Mouse (Mus musculus) CH12F3 (cell line): ENCODE data around the gene Slc4a3.

Source experiments
- in situ Hi-C: fragments of 300-500 bp; cut with MboI; formaldehyde crosslinking; loops from 2 replicates; pipeline ENCODE4 v1.14.3; 2020; ENCODE audit warnings: low sequenced_read_pairs

The Slc4a3 gene

DNA sequence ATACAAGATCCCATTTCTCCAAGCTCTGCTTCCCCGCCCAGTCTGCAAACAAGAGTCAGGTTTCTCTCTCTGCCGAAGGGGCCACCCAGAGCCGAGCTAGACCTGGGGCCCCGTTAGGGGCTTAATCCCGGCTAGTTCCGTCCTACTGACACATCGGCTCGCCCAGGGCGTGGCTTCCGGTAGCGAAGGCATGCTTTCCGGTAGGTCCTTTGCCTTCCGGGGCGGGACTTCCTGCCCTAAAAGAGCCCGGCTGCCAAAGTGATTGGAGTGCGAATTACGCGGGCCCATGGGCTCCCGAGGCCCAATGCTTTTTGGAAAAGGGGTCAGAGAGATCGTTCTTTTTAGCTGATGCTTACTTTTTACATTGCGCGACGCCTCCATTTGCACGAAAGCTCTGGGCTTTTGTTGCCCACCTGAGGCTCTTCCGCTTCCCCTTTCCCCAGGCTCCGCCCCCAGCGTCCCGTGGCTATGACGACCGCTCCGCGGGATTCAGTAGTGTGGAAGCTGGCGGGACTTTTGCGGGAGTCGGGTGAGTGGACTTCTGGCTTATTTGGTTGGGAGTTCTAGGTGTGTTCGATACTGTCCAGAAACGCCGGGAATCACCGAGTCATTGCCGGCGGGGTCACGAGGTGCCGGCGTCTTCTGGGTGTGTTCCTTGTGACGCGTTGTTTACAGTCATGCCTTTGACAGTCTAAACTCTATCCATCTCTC, 24.6 kb upstream of the Slc4a3 start, which contains the start of gene Stk11ip:
Gene Stk11ip (plus strand): TSS at position 209 of the 711 bp plus-strand sequence.
- in situ Hi-C loops, result no loop called here

DNA sequence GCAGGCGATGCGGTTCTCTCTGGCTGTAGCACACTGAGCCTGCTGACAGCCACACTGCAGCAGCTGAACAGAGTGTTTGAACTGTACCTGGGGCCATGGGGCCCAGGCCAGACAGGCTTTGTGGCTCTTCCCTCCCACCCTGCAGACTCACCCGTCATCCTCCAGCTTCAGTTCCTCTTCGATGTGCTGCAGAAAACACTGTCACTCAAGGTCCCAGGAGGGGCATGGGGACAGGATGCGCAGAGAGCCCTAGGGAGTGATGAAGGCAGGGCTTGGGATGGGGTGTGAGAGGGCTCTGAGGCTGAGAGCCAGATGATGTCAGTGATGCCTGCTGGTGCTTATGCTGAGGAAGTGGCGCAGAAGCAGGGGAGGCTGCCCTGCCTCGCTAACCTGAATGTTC, 21.4 kb upstream of the Slc4a3 start:
- in situ Hi-C loops, result no loop called here

DNA sequence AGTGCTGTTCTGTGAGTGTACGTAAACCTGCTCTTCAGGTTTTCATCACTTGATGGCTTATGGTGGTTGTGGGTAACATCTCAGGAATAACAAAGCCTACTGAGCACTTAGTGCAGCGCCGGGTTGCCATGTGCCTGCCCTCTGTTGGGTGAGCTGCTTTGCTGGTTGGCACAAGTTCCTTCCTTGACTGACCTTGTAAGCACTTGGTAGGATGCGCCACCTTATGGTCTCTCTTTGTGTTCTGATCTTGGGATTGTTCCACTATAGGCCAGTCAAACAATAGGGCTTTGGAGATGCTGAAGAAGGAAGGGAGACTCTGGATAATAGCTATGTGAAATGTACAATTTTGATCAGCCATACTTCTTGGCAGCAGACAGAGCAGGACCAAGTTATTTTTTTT, 15.5 kb upstream of the Slc4a3 start:
- in situ Hi-C loops, result no loop called here

DNA sequence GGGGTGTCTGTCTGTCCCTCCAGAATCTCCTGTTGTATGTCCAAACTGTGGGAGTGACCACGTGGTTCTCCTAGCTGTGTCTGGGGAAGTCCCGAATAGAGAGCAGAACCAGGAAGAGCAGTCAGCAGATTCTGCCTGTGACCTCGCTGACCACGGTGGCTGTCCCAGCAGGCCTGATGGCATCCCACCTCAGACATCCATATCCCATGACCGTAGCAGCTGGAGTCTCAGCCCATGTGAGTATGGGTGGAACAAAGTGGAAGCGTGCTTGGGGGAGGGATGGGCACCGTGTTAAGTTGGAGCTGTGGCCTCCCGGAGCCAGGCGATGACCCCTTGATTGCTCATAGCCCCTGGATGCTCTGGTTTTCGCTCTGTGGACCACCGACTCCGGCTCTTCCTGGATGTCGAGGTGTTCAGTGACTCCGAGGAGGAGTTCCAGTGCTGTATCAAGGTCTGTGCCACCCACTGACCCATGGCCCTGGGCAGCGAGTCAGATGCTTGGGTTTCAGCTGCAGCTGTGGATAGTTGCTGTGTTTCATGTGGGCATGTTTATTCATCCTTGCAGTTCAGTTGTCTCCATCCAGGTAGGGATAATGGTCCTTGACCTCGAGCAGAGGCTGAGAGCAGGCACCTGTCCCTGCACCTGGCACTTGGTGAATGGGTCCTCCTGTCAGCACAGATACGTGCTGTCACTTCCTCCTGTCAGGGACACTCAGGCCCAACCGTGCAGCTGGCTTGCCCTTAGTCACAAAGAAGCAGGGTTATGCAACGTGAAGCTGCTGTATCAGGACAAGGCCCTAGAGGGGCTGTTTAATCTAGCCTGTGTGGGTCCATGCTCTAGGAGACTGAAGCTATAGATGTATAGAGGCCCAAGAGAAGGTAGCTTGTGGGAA, 13.5 kb upstream of the Slc4a3 start:
- in situ Hi-C loops, result no loop called here

DNA sequence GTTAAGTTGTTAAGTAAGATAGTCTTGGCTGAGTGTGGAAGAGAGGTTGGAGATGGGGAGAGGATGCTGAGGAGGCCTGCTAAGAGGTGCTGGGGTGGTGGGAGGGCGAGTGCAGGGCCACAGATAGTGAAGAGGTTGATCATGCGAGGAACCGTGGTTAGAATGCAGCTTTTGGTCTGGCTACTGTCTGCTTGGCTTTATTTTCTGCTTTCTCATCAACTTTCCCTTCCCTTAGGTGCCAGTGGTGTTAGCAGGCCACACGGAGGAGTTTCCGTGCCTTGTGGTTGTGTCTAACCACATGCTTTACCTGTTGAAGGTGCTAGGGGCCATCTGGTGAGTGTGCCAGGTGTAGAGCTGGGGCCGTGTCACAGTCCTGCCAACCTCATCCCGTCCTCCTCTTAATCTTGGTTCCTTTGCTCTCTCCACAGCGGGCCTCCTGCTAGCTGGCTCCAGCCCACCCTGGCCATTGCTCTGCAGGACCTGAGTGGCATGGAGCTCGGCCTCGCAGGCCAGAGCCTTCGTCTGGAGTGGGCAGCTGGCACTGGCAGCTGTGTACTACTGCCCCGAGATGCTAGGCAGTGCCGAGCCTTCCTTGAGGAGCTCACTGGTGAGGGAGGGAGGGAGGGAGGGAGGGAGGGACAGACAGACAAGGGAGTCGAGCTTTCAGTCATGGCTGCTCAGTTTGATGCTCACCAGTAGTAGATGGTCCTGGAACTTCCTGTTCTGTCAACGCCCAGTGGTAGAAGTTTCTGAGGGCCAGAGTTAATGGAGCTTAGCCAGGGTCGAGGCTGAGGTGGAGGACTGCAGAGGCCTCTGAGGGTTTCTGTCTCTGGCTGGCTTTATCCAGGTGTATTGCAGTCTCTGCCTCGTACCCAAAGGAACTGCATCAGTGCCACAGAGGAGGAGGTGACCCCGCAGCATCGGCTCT, 12.5 kb upstream of the Slc4a3 start:
- in situ Hi-C loops, result no loop called here

DNA sequence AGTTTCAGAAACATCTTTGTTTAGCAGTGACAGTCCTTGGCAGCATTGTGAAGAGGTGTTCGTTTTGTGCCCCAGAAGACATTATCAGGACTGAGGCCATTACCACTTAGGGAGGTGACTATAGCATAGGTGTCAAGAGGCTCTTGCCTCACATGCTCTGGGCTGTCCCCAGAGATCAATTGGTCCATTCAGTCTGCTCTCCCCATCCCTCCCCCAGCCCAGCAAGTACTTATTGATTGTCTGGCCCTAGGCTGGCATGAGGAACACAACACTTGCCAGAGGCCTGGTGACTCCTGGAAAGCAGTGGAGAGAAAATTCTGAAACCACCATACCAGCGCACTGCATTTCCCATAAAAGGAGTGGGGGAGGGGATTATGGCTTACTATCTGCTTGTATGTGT, 8.5 kb upstream of the Slc4a3 start:
- in situ Hi-C loops, result no loop called here

DNA sequence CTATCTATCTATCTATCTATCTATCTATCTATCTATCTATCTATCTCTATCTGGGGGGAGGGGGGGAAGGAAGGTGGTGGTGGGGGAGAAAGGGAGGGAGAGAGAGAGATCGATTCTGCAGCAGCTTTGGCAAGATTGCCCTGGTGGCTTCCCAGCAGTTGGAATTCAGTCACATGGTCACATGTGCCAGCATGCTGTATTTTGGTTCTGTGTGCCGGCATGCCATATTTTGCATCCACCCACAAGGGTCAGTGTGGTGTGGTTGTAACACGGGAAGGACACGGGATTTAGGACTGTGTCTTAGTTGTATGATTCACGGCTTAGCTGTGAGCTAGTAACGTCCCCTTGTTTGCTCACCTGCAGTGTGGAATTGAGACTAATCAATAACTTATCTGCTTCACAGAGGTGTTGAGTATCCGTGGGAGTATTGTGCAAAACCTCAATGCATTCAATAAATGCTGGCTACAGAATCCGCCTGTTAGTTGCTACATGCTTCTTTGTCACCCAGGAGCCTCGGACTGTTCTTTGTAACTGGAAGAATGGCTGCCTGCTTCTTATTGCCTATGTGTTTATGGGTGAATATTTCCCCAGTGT, 7.4 kb upstream of the Slc4a3 start:
- in situ Hi-C loops, result no loop called here

DNA sequence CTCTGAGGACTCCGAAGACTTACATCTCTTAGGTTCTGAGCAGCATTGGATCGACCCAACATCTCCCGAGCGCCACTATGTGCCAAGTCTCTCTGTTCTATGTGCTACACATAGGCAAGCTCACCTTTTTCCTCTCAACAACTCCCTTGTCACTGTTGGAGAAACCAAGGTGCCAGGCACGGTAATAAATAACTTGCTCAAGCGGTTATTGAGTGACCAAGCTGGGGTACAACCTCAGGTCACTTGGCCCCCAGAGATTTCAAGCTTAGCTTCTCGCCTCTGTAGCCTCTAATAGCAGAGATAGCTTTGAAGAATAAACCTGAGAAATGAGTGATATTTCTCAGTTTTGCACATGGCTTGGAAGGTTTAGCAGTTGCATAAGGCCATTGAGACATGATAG, 4.6 kb upstream of the Slc4a3 start:
- in situ Hi-C loops, result no loop called here

DNA sequence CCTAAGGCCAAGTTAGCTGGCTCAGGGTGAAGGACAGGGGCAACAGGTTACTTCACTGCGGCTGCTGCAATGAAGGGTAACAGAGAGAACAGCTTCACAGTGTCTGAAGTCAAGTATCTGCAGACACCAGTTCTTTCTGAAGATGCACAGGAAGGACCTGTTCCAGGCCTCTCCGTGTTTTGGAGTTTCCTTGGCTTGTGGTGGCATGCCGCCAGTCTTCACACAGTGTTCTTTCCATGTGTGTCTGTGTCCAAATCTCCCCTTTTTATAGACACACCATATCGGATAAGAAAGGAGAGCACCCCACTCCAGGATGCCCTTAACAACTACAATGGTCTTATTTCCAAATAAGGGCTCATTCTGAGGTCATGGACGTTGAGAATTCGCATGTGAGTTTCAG, 1.7 kb upstream of the Slc4a3 start:
- in situ Hi-C loops, result no loop called here

DNA sequence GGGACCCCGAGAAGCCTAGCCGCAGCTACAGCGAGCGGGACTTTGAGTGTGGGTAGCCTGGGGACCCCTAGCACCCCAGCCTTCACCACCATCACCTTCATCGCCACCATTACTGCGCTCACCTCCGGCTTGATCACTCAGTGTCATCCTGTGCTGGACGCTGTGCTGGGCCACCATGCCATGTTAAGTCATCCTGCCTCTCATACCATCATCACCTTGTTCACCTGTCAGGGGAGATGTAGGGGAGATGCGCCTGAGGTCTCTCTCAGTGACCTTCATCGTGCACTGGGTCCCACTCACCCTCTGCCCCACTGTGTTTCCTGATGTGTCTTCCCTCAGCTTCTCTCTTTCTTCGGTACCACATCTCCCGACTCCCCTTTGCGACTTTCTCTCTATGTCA, 1.3 kb downstream of the Slc4a3 start:
- in situ Hi-C loops, result no loop called here

DNA sequence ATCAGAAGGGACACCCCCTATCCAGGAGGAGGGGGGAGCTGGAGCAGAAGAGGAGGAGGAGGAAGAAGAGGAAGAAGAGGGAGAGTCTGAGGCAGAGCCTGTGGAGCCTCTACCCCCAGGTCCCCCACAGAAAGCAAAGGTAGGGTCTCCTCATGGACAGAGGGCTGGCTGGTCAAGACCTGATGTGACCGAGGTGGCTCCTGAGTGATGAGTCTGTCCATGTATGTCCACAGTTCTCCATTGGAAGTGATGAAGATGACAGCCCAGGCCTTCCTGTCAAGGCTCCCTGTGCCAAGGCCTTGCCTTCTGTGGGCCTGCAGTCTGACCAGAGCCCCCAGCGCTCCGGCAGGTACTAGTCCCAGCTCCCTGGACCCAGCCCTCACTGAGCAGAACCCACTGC, 2.0 kb downstream of the Slc4a3 start:
- in situ Hi-C loops, result no loop called here

DNA sequence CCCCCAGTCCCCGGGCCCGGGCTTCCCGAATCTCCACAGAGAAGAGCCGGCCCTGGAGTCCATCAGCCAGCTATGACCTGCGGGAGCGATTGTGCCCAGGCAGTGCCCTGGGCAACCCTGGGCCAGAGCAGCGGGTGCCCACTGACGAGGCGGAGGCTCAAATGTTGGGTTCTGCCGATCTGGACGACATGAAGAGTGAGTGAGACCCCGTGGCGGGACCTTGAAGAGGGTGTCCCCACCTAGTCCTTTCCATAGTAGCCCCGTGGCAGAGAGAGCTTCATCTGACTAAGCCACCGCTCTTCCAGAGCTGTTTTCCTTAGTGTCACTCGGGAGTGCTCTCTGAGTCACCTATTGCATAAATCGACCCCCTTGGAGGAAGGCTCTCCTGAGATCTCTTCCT, 2.8 kb downstream of the Slc4a3 start:
- in situ Hi-C loops, result no loop called here

DNA sequence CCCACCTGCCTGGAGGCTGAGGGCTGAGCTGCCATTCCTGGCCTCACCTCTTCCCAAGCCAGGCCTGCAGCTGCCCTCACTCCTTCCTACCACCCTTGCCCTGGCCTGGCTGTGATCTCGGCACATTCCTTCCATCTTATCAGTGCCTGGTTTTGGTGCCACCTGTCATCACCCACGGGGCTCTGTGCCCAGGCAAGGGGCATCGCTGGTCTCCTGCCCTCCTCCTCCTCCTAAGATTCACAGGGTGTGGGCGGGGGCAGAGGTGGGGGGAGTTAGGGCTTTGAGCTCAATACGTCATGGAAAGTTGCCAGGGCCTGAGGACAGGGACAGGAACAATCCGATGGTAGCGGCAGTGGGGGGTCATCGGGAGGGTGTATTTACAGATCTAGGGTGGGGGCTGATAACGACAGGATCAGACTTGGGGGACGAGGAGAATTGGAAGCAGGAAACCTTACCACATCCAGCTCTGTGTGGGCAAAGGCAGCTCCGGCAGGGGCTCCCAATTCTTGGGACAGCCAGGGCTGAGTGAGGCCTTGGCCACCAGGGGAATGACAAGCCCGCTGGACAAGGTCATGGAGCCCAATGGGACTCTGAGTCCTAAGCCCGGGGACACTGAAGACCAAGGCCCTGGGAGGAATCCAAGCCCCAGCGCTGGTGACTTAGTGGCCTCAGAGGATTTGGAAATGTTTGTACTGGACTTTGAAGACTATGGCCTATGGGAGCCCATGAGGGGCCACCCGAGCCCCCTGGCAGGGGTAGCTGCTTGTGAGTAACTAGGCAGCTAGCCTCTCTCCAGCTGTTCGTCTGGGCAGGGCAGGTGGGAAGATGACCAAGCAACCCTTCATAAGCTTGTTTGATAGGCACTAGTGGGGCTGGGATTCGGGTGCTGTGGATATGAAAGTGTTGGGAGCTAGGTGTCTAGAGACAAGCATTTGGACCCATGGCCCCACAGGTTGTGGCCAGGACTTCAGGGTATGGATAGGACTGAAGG, 3.5 kb downstream of the Slc4a3 start:
- in situ Hi-C loops, result no loop called here

DNA sequence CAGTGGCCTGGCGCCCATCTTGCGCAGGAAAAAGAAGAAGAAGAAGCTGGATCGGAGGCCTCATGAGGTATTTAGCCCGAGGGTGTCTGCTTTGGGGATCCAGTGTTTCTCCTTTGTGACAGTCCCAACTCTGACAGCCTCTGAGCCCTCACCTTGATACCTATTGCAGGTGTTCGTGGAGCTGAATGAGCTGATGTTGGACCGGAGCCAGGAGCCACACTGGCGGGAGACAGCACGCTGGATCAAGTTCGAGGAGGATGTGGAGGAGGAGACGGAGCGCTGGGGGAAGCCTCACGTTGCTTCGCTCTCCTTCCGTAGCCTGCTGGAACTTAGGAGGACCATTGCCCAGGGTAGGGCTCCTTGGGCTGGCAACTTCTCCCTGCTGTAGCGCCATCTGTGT, 4.5 kb downstream of the Slc4a3 start:
- in situ Hi-C loops, result no loop called here

DNA sequence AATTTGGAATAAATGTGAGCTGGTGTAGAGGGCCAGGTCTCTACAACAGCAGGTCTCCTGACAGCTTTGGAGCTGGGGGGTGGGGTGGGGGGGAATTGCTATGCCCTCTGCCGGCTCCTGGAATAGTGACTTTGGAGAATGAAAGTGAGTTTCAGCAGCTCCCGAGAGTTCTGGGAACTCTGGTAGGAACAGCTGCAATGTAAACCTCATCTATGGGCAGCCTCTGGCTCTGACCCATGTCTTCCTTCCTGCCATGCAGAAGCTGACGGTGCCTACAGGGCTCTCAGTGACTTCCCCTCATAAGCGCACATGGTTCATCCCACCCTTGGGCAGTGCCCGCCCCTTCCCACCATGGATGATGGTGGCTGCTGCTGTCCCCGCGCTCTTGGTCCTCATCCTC, 9.6 kb downstream of the Slc4a3 start:
- in situ Hi-C loops, result no loop called here

DNA sequence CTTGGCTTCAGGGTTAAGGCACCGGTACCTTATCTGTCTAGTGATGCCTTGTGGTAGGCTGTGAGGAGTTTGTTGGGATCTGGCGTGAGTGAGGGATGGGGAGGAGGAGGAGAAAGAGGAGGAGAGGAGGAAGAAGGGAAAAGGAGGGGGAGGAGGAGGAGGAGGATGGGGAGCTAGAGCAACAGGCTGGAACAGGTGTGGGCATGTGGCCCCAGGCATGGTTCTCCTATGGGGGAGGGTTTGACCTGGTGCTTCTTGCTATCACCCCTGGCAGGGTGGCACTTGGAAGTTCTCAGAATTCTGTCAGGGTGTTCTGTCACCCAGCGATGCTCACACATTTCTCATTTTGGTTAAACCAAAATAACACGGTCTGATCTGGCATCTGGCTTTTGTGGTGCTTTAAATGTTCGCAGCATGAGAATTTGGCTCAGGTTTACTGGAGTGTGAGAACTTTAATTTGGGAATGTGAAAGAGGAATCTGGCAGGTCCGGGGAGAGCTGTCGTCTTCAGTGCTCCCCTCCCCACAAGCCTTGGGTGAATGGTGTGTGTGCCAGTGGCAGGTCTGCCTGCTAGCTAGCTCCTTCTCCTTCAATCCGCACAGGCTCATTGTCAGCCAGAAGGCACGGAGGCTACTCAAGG, 10.2 kb downstream of the Slc4a3 start:
- in situ Hi-C loops, result no loop called here

DNA sequence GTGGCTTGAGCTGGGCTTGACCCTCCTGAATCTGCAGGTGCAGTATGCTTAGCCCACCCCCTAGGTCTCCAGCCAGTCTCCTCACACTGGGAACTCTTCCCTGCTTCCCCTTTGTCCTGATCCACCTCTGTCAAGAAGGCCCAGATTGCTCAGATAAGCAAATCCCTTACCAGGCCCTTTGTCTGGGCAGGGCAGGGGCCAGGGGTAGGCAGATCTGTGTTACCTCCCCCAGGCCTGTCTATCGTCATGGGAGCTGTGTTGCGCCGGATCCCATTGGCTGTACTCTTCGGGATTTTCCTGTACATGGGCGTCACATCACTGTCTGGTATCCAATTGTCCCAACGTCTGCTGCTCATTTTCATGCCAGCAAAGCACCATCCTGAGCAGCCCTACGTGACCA, 11.0 kb downstream of the Slc4a3 start:
- in situ Hi-C loops, result no loop called here

DNA sequence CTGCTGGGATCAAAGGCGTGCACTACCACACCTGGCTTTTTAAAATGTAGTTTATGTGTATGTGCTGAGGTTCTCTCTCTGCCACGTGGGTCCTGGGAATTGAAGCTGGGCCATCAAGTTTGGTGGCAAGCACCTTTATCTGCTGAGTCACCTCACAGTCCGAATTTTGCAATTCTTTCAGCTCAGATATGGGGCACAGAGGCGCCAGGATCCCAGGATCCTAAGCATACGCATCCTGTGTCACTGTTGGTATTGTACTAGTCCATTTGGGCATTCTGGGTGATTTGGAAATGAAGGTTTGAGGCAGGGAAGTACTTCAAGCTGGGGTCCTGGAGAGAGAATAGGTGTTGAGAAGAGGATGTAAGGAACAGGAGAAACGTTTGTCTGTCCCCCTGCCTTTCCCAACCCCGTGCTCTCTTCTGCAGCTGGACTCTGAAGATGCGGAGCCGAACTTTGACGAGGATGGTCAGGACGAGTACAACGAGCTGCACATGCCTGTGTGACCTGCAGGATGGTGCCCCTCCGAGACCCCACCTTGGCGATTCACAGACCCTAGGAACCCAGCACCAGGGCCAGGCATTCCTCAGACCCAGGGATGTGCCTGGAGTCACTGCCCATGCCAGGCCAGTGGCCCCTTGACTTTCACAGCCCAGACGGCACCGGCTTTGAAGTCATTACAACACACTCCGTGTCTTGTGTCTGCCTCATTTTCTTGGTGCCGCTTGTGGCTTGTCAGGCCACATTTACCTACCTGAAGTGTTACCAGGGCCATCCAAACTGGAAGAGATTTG, 12.5 kb downstream of the Slc4a3 start:
- in situ Hi-C loops, result no loop called here
